Mouse (Mus musculus): ENCODE results near the gene Rps3a1. TPM values are rescaled to one million over a fixed set of nuclear protein-coding genes. Genes with fewer than 3 reads are reported as not detected.
A peak's percentile ranks its signal among the peaks of the same experiment; 100 is the strongest.

Rps3a1 gene
- polyA plus RNA-seq, 1 experiment from 2014 or later: 751 TPM

DNA sequence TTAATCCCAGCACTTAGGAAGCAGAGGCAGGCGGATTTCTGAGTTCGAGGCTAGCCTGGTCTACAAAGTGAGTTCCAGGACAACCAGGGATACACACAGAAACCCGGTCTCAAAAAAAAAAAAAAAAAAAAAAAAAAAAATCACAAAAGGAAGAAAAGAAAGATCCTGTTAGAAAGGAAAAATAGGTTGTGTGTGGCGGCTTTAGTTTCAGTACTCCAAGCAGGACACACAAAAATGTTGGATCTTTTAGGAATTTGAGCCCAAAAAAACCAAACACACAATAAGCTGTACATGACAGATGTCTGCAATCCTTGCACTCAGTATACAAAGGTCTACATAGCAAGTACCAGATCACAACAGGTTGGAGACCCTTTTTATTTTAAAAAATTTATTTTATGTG, 2.8 kb downstream of the Rps3a1 start:
- Histone ChIP-seq H3K4me2 (ENCODE audit: low read depth, low read length) (no peak overlapping the region), H3K4me1 (ENCODE audit: insufficient read depth) (peaks cover 26% of the 10 kb centered on the region), H3K27ac (ENCODE audit: low read depth) (no peak overlapping the region), H3K9me3 (ENCODE audit: low read length) (no peaks in the 10 kb centered on the region), H3K36me3 (replicated peaks; ENCODE audit: insufficient read depth, low read length) (peaks cover 54% of the 10 kb centered on the region), H3K4me3 (ENCODE audit: low read depth, low read length) (no peak overlapping the region), H3K27me3 (ENCODE audit: insufficient read depth, low read length) (no peaks in the 10 kb centered on the region), H3K9ac (replicated peaks) (peak overlapping the region; percentile 49; the same call in 1 of the 2 replicates)
- no peak for ATAC-seq
- DNase-seq: no peak
- 86% methylated on average over 4 of the region's 4 CpGs for WGBS (ENCODE audit: insufficient replicate concordance)
- TF ChIP-seq CTCF (IDR thresholded peaks at IDR 0.05; ENCODE audit: low read depth): no peak
- TF ChIP-seq EP300 (IDR thresholded peaks at IDR 0.05; ENCODE audit: low read depth): no peak

DNA sequence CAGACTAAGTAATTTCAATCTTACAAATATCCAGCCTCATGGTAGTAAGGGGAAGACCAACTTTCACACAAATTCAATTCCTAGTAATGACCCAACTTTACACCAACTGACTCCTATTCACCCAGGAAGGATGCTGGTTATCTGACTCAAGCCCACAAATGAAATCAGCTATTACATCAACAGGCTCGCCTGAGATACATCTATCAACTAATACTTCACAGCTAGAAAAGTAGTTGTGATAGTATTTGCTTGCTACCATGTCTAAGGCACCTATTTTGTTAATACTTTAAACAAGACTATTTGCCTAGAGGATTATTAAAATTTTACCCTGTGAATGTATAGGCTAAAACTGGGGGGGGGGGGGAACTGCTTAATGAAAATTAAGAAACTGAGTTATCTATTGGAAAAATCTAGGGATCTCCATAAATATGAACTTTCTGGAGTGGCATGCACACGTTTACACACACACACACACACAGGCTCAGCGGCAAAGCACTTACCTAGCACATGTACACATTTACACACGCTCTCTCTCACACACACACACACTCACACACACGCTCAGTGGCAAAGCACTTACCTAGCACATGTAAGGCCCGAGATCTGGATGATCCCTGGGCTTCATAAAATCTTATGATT, 5.4 kb downstream of the Rps3a1 start:
- no peaks in the 10 kb centered on the region for H3K9me3 ChIP-seq (ENCODE audit: low read length)
- no peak for TF ChIP-seq EP300 (IDR thresholded peaks at IDR 0.05; ENCODE audit: low read depth)
- no peak for TF ChIP-seq CTCF (IDR thresholded peaks at IDR 0.05; ENCODE audit: low read depth)

DNA sequence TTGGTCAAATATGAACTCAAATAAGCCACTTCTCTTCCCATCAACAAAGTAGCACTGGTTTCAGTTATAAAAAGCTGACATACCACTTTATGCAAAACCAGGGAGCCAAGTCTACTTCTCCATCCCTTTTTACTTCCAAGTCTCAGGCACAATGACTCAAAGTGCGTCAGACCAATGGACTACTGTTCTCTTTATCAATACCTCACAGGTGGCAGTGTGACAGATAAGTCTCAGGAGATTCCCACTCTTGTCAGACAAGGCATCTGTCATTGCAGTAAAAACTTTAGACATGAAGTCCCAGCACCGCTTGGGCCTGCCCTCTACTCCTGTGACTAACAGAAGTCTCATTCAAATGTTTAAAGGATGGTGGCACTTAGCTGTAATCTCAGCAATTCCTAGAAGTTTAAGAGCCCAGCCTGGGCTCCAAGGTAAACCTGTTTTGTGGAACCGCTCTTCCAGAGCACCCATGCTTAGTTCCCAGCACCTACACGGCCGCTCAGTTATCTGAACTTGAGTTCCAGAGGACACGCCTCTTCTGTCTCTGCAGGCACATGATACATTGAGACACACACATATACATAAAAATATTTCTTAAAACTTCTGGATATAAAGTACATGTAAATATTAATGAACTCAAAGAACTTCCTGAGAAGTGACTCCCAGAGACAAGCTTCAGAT, 6.5 kb downstream of the Rps3a1 start:
- Histone ChIP-seq H3K9me3 (ENCODE audit: low read length) (no peaks in the 10 kb centered on the region), H3K9ac (replicated peaks) (no peak overlapping the region), H3K4me1 (ENCODE audit: insufficient read depth) (peaks cover 22% of the 10 kb centered on the region), H3K4me3 (ENCODE audit: low read depth, low read length) (no peak overlapping the region), H3K27me3 (ENCODE audit: insufficient read depth, low read length) (no peaks in the 10 kb centered on the region), H3K27ac (ENCODE audit: low read depth) (no peak overlapping the region), H3K4me2 (ENCODE audit: low read depth, low read length) (no peak overlapping the region), H3K36me3 (replicated peaks; ENCODE audit: insufficient read depth, low read length) (peaks cover 54% of the 10 kb centered on the region)
- no peak for DNase-seq
- WGBS (ENCODE audit: insufficient replicate concordance): 63% methylated on average over 6 of the region's 6 CpGs
- TF ChIP-seq EP300 (IDR thresholded peaks at IDR 0.05; ENCODE audit: low read depth) (no peak), CTCF (IDR thresholded peaks at IDR 0.05; ENCODE audit: low read depth) (no peak)
- no peak for ATAC-seq

More for the DNA sequence above, 5.4 kb downstream of the Rps3a1 start:
- Histone ChIP-seq H3K36me3 (replicated peaks; ENCODE audit: insufficient read depth, low read length) (peaks cover 54% of the 10 kb centered on the region), H3K4me1 (ENCODE audit: insufficient read depth) (peaks cover 23% of the 10 kb centered on the region), H3K4me2 (ENCODE audit: low read depth, low read length) (no peak overlapping the region), H3K9ac (replicated peaks) (no peak overlapping the region), H3K4me3 (ENCODE audit: low read depth, low read length) (no peak overlapping the region), H3K27me3 (ENCODE audit: insufficient read depth, low read length) (no peaks in the 10 kb centered on the region), H3K27ac (ENCODE audit: low read depth) (no peak overlapping the region)
- WGBS (ENCODE audit: insufficient replicate concordance): 85% methylated on average over 6 of the region's 6 CpGs
- DNase-seq (no peak), ATAC-seq (no peak)

DNA sequence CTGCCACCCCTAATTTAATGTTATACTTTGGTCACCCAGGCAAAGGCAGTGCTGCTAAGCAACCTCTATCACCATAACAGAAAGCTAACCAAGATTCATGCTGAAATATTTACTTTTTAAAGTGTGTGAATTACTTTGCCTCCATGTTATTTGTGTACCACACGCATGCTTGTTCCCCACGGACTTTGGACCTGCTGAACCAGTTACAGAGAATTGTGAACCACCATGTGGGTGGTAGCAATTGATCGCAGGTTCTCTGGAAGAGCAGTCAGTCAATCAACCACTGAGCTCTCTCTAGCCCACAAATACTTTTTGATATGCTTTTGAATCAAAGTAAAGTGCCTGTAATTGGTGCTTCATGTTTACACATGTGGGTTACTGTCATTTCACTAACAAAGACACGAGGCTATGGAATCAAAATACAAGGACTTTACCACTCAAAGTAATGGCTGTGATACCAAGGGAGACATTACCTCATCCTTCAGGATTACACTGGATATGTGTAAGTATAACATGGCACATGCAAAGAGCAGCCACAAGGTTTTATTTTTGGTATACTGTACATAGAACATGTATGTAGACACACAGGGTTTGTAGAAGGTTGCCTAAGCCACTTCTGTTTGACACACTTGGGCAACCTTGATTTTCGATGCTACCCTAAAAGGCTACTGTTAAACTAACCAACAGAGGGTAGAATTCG, 7.4 kb downstream of the Rps3a1 start:
- ATAC-seq: peak; percentile 85
- DNase-seq: peak; percentile 36
- H3K4me1 ChIP-seq (ENCODE audit: insufficient read depth): peaks cover 14% of the 10 kb centered on the region
- TF ChIP-seq EP300 (IDR thresholded peaks at IDR 0.05; ENCODE audit: low read depth) (no peak), CTCF (IDR thresholded peaks at IDR 0.05; ENCODE audit: low read depth) (no peak)
- no peak overlapping the region for H3K4me3 ChIP-seq (ENCODE audit: low read depth, low read length)
- H3K9me3 ChIP-seq (ENCODE audit: low read length): no peaks in the 10 kb centered on the region
- H3K27ac ChIP-seq (ENCODE audit: low read depth): peak overlapping the region; percentile 57
- no peak overlapping the region for H3K4me2 ChIP-seq (ENCODE audit: low read depth, low read length)
- no peaks in the 10 kb centered on the region for H3K27me3 ChIP-seq (ENCODE audit: insufficient read depth, low read length)
- H3K9ac ChIP-seq (replicated peaks): no peak overlapping the region
- WGBS (ENCODE audit: insufficient replicate concordance): 77% methylated on average over 6 of the region's 6 CpGs
- peaks cover 45% of the 10 kb centered on the region for H3K36me3 ChIP-seq (replicated peaks; ENCODE audit: insufficient read depth, low read length)

DNA sequence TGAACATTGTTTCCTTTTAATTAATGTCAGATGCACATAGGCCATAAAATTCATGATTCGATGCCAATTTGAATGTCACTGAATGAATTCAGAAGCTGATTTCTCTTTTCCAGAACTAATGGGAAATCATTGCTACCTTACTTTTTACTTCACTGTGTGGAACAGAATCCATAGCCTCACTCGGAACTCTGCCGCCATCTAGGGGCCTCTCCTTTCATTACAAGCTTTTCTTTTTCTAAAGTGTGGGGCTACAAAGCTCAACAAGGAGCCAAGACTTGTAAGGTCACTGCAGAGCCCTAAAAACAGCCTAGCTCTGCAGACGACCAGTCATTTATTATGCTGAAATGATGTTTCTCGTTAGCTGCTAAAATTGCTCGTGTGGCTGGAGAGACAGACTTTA, 12.7 kb downstream of the Rps3a1 start:
- Histone ChIP-seq H3K36me3 (replicated peaks; ENCODE audit: insufficient read depth, low read length) (peaks cover 16% of the 10 kb centered on the region), H3K27me3 (ENCODE audit: insufficient read depth, low read length) (no peaks in the 10 kb centered on the region), H3K4me2 (ENCODE audit: low read depth, low read length) (no peak overlapping the region), H3K9me3 (ENCODE audit: low read length) (no peaks in the 10 kb centered on the region), H3K4me1 (ENCODE audit: insufficient read depth) (no peaks in the 10 kb centered on the region), H3K4me3 (ENCODE audit: low read depth, low read length) (no peak overlapping the region), H3K27ac (ENCODE audit: low read depth) (no peak overlapping the region), H3K9ac (replicated peaks) (no peak overlapping the region)
- ATAC-seq (no peak), DNase-seq (peak; percentile 68)
- WGBS (ENCODE audit: insufficient replicate concordance): 20% methylated on average over 6 of the region's 6 CpGs
- TF ChIP-seq CTCF (IDR thresholded peaks at IDR 0.05; ENCODE audit: low read depth): peak; percentile 81
- no peak for TF ChIP-seq EP300 (IDR thresholded peaks at IDR 0.05; ENCODE audit: low read depth)

DNA sequence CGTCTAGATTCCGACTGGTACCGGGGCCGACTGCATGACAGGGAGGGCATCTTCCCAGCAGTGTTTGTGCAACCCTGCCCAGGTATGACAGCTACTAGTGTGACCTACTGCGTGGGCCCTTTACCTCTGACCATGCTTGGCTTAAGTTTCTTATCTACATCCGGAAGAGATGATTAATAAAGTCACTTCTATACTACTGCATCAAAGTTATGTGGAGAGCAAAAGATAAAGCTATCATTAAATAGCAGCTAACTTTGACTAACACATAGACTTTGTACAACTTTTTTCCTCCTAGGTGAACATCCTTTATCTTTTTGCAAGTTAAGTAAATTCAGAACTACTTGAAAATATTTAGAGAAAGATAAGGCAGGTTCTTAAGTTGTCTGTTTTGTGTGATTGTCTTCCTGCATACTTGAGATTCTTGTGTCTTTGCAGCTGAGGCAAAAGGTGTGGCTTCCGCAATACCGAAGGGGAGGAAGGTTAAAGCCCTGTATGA, 19.2 kb downstream of the Rps3a1 start:
- TF ChIP-seq CTCF (IDR thresholded peaks at IDR 0.05; ENCODE audit: low read depth): no peak
- 0 out of 2 replicates have a peak, but pooled peaks have one; percentile 33 for TF ChIP-seq EP300 (IDR thresholded peaks at IDR 0.05; ENCODE audit: low read depth)
- Histone ChIP-seq H3K4me2 (ENCODE audit: low read depth, low read length) (no peak overlapping the region), H3K36me3 (replicated peaks; ENCODE audit: insufficient read depth, low read length) (peaks cover 34% of the 10 kb centered on the region), H3K4me3 (ENCODE audit: low read depth, low read length) (no peak overlapping the region), H3K9me3 (ENCODE audit: low read length) (no peaks in the 10 kb centered on the region), H3K4me1 (ENCODE audit: insufficient read depth) (no peaks in the 10 kb centered on the region), H3K27me3 (ENCODE audit: insufficient read depth, low read length) (no peaks in the 10 kb centered on the region), H3K9ac (replicated peaks) (no peak overlapping the region), H3K27ac (ENCODE audit: low read depth) (no peak overlapping the region)
- DNase-seq (no peak), ATAC-seq (no peak)
- 67% methylated on average over 8 of the region's 8 CpGs for WGBS (ENCODE audit: insufficient replicate concordance)
